Mouse (Mus musculus): ENCODE data around the gene Zfp428. TPM values are rescaled to one million over a fixed set of nuclear protein-coding genes. Genes with fewer than 3 reads are reported as not detected.

The Zfp428 gene
- polyA plus RNA-seq, 1 experiment = 15.7 TPM

DNA sequence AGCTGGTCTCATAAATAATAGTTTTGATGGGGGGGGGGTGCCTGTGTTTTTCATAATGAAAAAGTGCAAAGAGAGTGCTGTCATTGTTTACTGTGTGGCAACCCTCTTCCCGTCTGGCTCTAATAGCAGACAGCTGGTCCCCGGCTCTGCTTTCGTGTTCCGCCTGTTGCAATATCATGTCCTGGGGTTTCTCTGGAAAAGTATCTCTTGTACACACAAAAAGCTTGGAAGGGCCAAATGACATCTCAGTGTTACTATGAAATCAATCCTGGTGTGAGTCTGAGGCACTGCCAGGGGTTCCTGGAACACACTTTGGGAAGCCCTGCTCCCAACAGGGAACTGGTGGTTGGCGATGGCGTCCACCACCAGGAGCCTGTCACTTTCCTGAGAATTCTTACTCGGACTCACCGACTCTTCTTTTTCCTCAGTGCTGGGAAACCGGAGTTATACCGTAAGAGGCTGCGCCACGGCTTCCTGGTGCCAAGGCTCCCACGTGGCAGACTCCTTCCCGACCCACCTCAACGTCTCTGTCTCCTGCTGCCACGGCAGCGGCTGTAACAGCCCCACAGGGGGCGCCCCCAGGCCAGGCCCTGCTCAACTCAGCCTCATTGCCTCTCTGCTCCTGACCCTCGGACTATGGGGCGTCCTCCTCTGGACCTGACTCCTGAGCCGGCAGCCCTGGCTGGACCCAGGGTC lies 31.8 kb upstream of the Zfp428 start:
- Histone ChIP-seq H3K4me3 (ENCODE audit: low read depth, low read length) (no peak overlapping the region), H3K36me3 (ENCODE audit: control insufficient read depth, insufficient read depth, low read length) (0 out of 2 replicates have a peak, but pooled peaks cover 2% of the 10 kb centered on the region), H3K27ac (ENCODE audit: insufficient read depth, low read depth, low read length) (no peak overlapping the region), H3K27me3 (ENCODE audit: control insufficient read depth, insufficient read depth, low read length) (no peaks in the 10 kb centered on the region), H3K4me1 (ENCODE audit: control insufficient read depth, insufficient read depth, insufficient read length, low read length) (no peaks in the 10 kb centered on the region; the same call in 1 of the 2 replicates)
- TF ChIP-seq POLR2A (IDR thresholded peaks at IDR 0.05; ENCODE audit: low read depth, low read length) (no peak), CTCF (IDR thresholded peaks at IDR 0.05; ENCODE audit: extremely low read depth, insufficient read length, insufficient replicate concordance, low read depth, low read length) (no peak)
- 49% methylated on average over 21 of the region's 21 CpGs for WGBS

GRCm38 (mm10) chr7:24476338-24476737 lies 30.5 kb upstream of the Zfp428 start:
- TF ChIP-seq CTCF (IDR thresholded peaks at IDR 0.05; ENCODE audit: extremely low read depth, insufficient read length, insufficient replicate concordance, low read depth, low read length) (no peak), POLR2A (IDR thresholded peaks at IDR 0.05; ENCODE audit: low read depth, low read length) (no peak)
- Histone ChIP-seq H3K4me3 (ENCODE audit: low read depth, low read length) (no peak overlapping the region), H3K4me1 (ENCODE audit: control insufficient read depth, insufficient read depth, insufficient read length, low read length) (peaks cover under 1% of the 10 kb centered on the region), H3K36me3 (ENCODE audit: control insufficient read depth, insufficient read depth, low read length) (0 out of 2 replicates have a peak, but pooled peaks cover 2% of the 10 kb centered on the region), H3K27me3 (ENCODE audit: control insufficient read depth, insufficient read depth, low read length) (peaks cover 4% of the 10 kb centered on the region; the same call in 1 of the 2 replicates), H3K27ac (ENCODE audit: insufficient read depth, low read depth, low read length) (no peak overlapping the region)
- WGBS = 79% methylated on average over 8 of the region's 8 CpGs

- H3K27me3 ChIP-seq (ENCODE audit: control insufficient read depth, insufficient read depth, low read length) = peaks cover 9% of the 10 kb centered on the region; the same call in 1 of the 2 replicates
- H3K4me3 ChIP-seq (ENCODE audit: low read depth, low read length) = no peak overlapping the region
- 86% methylated on average over 7 of the region's 7 CpGs for WGBS
- H3K27ac ChIP-seq (ENCODE audit: insufficient read depth, low read depth, low read length) = no peak overlapping the region
- TF ChIP-seq CTCF (IDR thresholded peaks at IDR 0.05; ENCODE audit: extremely low read depth, insufficient read length, insufficient replicate concordance, low read depth, low read length) (no peak), POLR2A (IDR thresholded peaks at IDR 0.05; ENCODE audit: low read depth, low read length) (no peak)
- peaks cover 4% of the 10 kb centered on the region for H3K4me1 ChIP-seq (ENCODE audit: control insufficient read depth, insufficient read depth, insufficient read length, low read length)
- H3K36me3 ChIP-seq (ENCODE audit: control insufficient read depth, insufficient read depth, low read length) = 0 out of 2 replicates have a peak, but pooled peaks cover 2% of the 10 kb centered on the region
Observed at GRCm38 (mm10) chr7:24476856-24477255, 29.9 kb upstream of the Zfp428 start.

DNA sequence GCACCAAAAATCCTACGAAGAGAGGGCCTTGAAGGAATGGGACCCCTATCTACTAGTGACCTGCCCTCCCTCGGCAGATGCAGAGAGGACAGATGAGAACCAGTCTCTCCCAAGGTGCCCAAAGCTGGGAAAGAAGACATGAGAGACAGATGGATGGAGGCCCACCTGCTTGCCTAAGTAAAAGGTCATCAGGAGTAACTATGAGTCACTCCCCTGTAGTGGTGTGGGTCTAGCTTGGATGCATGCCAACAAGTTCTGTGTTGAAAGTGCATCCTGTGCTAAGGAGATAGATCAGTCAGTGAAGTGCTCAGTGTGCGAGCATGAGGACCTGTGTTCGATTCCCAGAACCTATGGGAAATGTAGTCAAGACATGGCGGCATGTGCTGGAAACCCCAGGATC lies 27.9 kb upstream of the Zfp428 start:
- peaks cover 4% of the 10 kb centered on the region for H3K4me1 ChIP-seq (ENCODE audit: control insufficient read depth, insufficient read depth, insufficient read length, low read length)
- WGBS = 84% methylated on average over 5 of the region's 5 CpGs
- no peak for TF ChIP-seq POLR2A (IDR thresholded peaks at IDR 0.05; ENCODE audit: low read depth, low read length)
- no peak for TF ChIP-seq CTCF (IDR thresholded peaks at IDR 0.05; ENCODE audit: extremely low read depth, insufficient read length, insufficient replicate concordance, low read depth, low read length)
- no peak overlapping the region for H3K27ac ChIP-seq (ENCODE audit: insufficient read depth, low read depth, low read length)
- H3K4me3 ChIP-seq (ENCODE audit: low read depth, low read length) = no peak overlapping the region
- H3K27me3 ChIP-seq (ENCODE audit: control insufficient read depth, insufficient read depth, low read length) = peaks cover 21% of the 10 kb centered on the region
- no peaks in the 10 kb centered on the region for H3K36me3 ChIP-seq (ENCODE audit: control insufficient read depth, insufficient read depth, low read length)

DNA sequence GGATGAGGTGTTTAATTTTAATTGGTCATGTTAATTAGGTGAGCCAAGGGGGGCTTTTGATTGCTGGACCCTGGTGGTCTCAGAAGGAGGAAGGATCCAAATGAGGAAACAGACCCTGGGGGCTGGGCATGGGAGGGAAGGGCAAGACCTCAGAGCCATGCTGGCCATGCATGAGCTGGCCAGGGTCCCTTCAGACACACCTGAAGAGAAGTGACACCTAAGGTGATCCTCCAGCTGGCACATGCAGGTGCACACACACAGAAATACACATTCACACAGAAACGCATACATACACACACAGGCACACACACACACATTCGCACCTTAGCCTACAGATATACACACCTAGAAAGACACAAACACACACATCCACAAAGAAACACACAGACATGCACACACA lies 27.1 kb upstream of the Zfp428 start:
- Histone ChIP-seq H3K4me3 (ENCODE audit: low read depth, low read length) (no peak overlapping the region), H3K27me3 (ENCODE audit: control insufficient read depth, insufficient read depth, low read length) (peaks cover 21% of the 10 kb centered on the region)
- 90% methylated on average over 2 of the region's 2 CpGs for WGBS

DNA sequence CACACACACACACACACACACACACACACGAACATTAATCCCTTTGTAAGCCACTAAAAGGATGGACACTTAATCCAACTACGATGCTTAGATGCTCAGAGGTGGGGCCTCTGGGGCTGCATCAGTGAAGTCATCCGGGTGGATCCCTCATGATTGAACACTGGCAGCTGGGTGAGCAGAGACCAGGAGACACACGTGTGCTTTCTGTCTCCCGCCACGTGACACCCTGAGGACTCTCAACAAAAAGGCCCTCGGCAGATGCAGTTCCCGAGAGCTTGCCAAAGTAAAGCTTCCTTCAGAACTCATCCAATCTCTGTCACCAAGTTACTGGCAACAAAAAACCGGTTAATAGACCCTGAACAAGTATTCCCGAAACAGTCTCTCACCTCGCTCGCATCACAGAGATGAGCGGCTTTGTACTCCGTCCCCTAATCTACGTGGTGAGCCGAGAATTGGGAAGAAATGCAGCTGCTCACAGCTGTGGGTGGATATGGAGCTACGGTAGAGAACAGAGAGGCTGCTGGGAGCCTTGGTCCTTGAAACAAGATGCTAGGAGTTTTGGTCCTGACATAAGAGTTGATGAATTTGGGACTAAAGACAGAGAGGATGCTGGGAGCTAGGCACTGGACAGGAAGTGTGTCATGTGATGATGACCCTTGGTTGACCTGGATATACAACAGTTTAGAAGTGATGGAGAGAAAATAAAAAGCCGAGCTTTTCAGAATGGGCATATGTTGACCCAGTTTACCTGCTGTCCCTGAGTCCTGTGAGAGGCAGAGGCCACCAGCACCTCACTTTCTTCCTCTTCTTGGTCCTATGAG lies 26.5 kb upstream of the Zfp428 start:
- H3K4me1 ChIP-seq (ENCODE audit: control insufficient read depth, insufficient read depth, insufficient read length, low read length) = peaks cover 4% of the 10 kb centered on the region
- TF ChIP-seq POLR2A (IDR thresholded peaks at IDR 0.05; ENCODE audit: low read depth, low read length) = no peak
- TF ChIP-seq CTCF (IDR thresholded peaks at IDR 0.05; ENCODE audit: extremely low read depth, insufficient read length, insufficient replicate concordance, low read depth, low read length) = no peak
- WGBS = 48% methylated on average over 18 of the region's 18 CpGs
- 0 out of 2 replicates have a peak overlapping the region, but pooled peaks have one; percentile 68 for H3K4me3 ChIP-seq (ENCODE audit: low read depth, low read length)
- H3K27me3 ChIP-seq (ENCODE audit: control insufficient read depth, insufficient read depth, low read length) = peaks cover 21% of the 10 kb centered on the region
- no peaks in the 10 kb centered on the region for H3K36me3 ChIP-seq (ENCODE audit: control insufficient read depth, insufficient read depth, low read length)
- peak overlapping the region; percentile 33 for H3K27ac ChIP-seq (ENCODE audit: insufficient read depth, low read depth, low read length)

More for the DNA sequence above, 27.1 kb upstream of the Zfp428 start:
- H3K4me1 ChIP-seq (ENCODE audit: control insufficient read depth, insufficient read depth, insufficient read length, low read length) = peaks cover 4% of the 10 kb centered on the region
- no peak for TF ChIP-seq POLR2A (IDR thresholded peaks at IDR 0.05; ENCODE audit: low read depth, low read length)
- no peak for TF ChIP-seq CTCF (IDR thresholded peaks at IDR 0.05; ENCODE audit: extremely low read depth, insufficient read length, insufficient replicate concordance, low read depth, low read length)
- H3K36me3 ChIP-seq (ENCODE audit: control insufficient read depth, insufficient read depth, low read length) = no peaks in the 10 kb centered on the region
- no peak overlapping the region; the same call in 1 of the 2 replicates for H3K27ac ChIP-seq (ENCODE audit: insufficient read depth, low read depth, low read length)
